ENCODE assay signal across 7 mouse cellular contexts in the genomic region with DNA sequence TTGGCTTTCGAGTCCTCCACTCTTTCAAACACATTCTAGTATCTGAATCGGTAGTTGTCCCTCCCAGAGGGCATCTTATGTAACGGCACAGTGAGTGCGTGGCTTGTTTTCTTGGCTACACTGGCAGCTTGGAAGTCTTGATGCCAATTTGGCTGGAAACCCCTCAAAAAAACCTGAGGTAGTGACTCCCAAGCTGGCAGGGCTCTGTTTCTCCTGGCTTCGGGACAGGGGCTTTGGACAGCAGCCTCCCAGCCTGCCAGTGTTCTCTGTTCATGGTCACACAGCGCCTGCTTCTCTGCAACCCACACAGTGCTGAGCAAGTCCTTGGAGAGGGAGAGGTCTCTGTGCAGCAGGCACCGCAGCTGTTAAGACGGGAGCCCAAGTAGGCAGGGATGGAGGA.
DNase-seq lines count a peak whose midpoint lies in the region; ATAC-seq lines count a peak whose summit lies in the region.

No protein-coding gene starts in this region.

- DNase-seq in adrenal gland, adult 8-10 months: peak; percentile 36
- DNase-seq in adrenal gland, postnatal 36 days: peak; percentile 42 to 54
- DNase-seq in layer of hippocampus, adult 11-12 months (ENCODE audit: low spot score): peak; percentile 66
- peak; percentile 4 for DNase-seq in lung, postnatal 25 days (ENCODE audit: low spot score)
- DNase-seq in spleen, adult 18-20 months: no peak
- no peak for DNase-seq in urinary bladder, adult 18-20 months (ENCODE audit: low spot score in 2 of 2)

- peak; percentile 93 for ATAC-seq in frontal cortex, adult (ENCODE audit: low TSS enrichment)

Comparison
In these comparisons a context has a peak if more than half of its experiments do, and no peak if none do; other contexts are left out.
1. DNase-seq: peak in adrenal gland, adult 8-10 months (single experiment), adrenal gland, postnatal 36 days (2 of 2), layer of hippocampus, adult 11-12 months (single experiment) and lung, postnatal 25 days (single experiment); none in spleen, adult 18-20 months (0 of 2) and urinary bladder, adult 18-20 months (0 of 2).